Mouse (Mus musculus): Measurements from ENCODE around the gene 4930404H24Rik.

4930404H24Rik gene

DNA sequence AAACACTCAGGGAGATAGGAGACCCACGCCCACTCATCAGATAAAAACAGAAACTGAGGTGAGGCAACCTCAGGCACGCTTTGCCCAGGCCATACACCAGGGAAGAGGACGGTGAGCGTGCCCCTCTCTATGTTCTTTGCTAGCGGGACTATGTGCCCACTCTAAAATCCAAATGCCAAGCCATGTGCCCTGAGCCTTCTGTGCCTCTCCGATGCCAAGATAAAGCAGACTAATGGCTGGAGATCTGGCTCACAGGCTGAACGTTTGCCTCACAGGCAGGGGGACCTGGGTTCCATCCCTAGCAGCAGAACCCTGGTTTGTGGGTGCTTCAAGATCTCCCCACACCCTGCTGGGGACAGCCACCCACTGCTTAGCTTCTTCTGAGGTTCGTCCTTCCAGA, 17.5 kb downstream of the 4930404H24Rik start:
- no peak for DNase-seq (ENCODE audit: low spot score)

DNA sequence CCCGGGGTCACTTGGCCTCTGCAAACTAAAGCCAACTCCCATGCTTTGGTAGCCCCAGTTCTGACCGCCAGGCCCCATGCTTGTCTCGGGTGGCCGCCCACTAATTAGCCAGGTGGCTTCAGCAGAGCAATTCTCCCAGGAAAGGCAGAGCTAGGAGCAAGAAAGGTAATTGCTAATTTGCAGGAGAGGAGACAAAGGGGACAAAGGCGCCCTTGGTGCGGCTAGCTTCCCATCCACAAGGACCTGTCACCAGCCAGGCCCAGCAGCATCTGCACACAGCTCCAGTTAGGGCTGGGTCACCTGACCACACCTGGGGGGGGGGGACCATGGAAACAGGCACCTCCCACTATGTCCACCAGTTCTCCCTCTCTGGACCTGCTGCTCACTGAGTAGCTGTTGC, 19.0 kb downstream of the 4930404H24Rik start:
- DNase-seq (ENCODE audit: low spot score), result no peak

DNA sequence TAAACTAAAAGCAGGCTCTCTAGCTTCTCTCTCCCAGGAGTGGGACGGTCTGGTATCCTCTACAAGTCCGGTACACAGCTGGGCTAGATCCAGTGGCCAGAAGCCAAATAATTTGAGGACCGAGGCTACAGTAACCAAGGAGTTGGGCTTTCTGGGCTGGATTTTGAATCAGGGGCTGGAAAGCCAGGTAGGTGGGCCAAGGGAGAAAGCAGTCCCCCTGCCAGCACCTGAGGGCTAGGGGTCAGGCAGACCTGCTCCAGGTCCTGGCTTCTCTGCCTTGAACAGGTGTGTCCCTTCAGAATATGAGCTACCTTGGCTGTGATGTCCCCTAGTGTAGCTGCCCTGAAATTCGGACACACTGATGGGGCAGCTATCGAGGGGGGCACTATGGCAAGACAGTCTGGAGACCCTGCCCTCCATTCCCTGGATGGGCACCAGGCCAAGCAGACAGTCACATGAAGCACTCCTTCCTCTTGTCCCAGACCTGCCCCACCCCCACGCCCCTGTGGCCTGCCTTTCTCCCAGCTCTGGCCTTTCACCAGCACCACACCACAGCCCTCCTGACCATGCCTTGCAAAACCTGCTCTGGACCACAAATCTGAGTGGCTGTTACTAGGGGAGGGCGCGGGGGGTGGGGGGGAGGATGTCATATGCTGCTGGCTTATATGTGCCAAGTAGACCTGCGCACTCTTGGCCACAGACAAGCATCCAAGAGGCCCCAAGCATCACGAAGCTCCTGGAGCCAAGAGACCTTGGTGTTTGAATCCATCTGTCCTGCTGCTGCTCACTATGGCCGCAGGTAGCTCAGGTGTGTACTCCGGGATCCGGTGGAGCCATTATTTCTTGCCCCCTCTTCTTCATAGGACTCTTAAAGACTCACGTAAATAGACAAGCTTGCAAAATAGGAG, 20.1 kb downstream of the 4930404H24Rik start:
- peak; percentile 70 for DNase-seq (ENCODE audit: low spot score)

DNA sequence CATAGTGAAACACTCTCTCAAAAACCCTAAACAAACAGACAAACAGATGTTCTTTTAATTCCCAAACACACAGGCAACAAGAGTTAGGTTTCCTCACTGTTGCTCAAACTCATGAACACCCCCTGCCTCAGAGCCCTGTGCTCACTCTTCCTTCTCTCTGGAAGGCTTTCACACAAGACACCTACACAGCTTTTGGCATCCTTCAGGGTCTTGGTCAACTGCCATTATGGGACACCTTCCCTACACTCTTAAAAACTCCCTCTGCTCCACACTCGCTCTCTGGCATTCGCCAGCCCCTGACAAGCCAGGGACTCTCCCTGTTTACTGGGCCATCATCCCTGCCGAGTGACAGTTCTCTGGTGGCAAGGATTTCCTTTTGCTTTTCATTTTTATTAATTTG, 21.4 kb downstream of the 4930404H24Rik start:
- no peak for DNase-seq (ENCODE audit: low spot score)

DNA sequence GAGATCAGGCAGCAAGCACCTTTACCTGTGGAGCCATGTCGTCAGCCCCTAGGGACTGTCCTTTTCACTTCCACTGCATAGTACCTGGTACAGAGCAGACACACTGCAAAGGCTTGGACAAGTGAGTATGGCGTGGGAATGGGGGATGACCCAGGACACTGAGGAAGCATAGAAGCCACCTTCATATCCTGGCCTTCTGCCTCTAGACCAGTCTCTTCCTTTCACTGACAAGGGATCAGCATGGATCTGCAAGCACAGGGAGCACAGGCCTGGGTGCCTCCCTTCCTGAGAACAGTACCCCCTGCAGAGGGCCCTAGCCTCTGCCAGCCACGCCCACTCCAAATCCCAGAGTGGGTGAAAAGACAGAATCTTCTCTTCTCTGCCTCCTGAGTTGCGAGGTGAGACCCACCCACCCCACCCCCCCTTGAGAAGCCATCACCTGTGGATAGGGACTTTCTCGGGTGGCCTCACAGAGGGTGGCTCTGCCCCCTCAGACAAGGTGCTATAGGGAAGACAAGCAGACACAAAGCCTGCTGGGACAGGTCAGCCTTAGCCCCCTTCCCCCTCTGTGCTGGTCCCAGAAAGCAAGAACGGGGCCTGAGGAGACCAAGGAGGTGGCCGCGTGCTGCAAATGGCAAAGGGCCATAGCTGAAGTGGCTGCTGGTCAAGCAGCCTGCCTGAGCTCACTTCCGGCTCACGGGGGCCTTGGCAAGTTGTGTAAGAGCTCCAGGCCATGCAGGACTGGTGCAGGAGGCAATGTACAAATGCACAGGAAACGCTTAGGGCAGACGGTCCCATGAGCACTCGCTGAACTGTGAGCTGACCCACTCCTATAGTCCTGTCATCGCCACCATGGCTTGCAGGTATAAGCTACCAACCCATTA, 22.1 kb downstream of the 4930404H24Rik start:
- no peak for DNase-seq (ENCODE audit: low spot score)

DNA sequence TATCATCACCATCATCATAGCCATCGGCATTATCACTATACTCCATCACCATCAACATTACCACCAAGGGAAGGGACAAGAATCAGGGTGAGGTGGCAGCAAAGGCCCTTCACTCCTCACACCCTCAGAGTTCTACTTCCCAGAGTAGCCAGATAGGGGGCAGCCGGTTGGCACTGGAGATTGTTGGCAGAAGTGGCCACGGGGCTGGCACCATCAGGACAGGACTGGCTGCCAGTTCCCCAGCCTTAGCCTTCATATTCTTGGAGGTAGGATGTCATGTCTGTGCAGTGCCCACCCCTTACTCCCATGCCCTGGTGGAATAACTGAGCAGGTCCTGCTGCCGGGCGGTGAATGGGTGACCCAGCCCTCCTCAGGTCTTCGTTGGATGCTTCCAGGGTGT, 23.0 kb downstream of the 4930404H24Rik start:
- no peak for DNase-seq (ENCODE audit: low spot score)

DNA sequence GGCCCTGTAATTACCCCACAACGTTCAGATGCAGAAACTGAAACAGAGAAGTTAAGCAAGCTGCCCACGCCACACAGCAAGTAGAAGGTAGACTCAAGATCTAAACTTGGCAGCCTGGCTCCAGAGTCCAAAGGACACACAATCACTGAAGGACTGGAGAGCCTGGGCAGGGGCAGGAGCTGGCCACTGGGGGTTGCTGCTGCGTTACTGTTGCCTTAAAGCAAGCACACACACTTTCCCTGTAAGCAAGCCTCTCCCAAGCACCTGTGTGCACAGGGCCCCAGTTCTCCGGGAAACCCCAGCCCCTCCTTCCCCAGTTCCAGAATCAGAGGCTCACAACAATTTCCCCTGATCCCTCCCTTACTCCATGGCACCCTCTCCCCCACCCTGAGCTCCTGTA, 24.4 kb downstream of the 4930404H24Rik start:
- DNase-seq (ENCODE audit: low spot score), result no peak

DNA sequence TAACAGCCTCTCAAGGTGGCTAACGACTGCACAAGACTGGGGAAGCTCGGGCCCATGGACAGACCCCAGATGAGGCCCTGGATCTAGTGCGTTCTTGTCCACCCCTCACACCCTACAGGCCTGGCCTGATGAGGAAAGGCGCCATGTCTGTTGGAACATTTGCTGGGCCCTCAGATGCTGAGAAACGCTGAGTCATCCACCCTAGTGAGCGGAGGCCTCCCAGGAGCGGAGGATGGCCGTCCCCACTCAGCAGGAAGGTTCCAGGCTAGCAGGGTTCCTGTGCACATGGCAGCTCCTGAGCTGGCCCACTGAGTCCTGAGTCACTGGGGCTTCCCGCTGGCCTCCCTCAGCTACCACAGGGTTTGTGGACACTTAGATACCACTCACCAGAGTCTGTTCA, 27.5 kb downstream of the 4930404H24Rik start:
- DNase-seq (ENCODE audit: low spot score), result no peak

DNA sequence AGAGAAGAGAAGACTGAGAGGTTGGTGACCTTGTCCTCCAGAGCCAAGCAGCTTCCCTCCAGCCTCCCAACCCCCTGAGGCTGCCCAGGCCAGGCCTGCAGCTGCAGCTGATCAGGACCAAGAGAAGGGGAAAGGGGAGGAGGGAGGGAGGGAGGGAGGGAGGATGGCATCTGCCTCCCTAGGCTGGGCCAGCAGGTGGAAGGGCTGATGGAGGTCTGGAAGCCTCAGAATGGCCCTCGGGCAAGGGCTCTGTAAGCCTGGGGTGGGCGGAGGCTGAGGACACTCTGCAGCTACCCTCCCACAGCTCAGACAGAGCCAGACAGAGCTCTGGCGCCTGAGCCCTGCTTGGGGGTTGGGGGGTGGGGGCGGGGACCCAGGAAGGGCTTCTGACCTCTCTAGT, 29.7 kb downstream of the 4930404H24Rik start:
- no peak for DNase-seq (ENCODE audit: low spot score)

DNA sequence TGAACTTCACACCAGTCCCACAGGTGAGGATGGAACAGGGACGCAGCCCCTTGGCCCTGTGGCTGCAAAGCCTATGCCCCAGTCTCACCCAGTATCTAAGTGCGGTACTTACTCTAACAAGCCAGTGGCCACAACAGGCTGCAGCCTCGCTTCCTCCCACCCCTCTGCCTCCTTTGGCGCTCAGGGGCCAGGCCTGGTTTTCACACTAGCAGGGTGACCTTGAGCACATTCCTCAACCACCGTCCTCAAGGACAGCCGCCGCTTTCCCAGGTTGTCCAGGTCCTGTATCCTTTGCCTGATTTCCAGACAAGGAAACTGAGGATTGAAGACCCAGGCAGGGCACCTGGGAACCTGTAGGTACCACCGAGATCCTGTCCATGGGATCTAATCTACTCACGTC, 30.6 kb downstream of the 4930404H24Rik start:
- DNase-seq (ENCODE audit: low spot score), result no peak

DNA sequence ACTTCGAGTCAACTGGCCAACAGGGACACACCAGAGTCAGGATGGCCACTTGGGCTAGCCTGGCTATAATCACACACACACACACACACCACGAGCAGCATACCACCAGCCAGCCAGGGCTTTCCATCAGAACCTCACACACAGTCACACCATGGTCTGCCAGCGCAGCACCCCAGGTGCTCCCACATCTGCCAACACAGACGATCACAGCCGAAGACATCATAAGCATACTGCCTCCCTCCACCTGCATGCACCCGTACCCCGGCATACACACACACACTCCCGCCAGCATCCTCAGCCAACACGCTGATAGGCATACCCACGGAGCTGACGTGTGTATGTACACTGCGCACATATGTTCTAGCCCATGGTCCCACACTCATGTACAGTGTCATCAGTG, 31.1 kb downstream of the 4930404H24Rik start:
- DNase-seq (ENCODE audit: low spot score), result no peak

DNA sequence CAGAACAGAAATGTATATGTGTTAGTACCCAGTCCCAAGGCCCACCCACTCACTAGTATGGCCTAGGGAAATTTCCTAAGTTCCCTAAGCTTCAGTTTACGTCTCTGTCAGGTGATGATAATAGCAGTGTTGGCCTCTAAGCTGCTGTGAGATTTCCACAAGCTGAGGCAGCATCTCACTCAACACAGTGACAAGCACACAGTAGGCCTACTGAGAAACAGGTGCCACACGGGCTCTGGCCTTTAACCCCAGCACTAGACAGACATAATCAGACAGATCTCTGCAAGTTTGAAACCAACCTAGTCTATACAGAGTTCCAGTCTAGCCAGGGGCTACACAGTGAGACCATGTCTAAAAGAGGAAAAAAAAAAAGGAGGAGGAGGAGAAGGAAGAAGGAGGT, 32.1 kb downstream of the 4930404H24Rik start:
- DNase-seq (ENCODE audit: low spot score), result no peak

DNA sequence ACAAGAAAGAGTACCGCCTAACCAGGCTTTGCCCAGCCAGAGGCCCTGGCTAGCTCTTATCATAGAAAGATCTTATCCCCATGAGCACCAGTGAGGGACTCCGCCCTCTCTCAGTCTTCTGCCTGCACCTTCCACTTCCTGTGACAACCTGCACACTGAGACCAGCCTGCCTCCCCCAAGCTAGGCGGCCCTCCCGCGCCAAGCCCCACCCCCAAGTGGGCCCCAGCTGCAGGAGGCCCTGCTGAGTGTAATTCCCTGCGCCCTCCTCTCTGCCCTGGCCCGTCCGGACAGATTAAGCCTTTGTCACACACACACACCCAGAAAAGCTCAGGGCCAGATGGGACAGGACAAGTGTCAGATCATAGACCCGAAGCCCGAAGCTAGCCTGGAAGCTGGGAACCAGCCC, 33.3 kb downstream of the 4930404H24Rik start:
- DNase-seq (ENCODE audit: low spot score), result peak; percentile 64

DNA sequence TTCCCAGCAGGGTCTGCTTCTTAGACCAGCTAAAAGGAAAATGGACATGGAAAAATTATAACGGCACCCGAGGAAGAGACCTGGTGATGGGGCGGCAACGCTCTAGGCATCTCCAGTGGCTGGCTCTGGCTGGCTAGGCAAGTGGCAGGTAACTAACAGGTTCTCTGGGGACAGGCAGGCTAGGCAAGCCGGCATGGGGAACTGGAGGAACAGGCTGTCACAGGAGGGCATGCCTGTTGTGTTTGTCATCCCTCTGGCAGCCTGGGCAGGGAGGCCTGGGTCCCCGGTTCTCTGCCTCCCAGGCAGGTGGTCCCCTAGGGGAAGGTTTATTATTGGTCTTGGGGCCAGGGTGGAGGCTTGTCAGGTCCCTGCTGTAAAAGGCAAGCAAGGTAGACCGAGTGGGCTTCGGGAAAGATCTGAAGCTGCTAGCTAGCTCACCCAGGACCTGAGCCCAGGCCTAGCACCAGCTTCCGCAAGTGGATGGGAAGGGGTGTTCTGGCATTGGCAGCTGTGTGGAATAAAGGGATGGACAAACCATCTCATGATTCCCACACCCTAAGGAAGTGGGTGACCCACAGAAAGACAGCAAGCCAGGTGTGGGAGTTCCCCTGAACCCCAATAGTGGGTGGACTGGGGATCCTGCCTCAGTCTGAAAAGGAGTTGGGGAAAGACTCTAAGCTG, 34.4 kb downstream of the 4930404H24Rik start:
- no peak for DNase-seq (ENCODE audit: low spot score)

DNA sequence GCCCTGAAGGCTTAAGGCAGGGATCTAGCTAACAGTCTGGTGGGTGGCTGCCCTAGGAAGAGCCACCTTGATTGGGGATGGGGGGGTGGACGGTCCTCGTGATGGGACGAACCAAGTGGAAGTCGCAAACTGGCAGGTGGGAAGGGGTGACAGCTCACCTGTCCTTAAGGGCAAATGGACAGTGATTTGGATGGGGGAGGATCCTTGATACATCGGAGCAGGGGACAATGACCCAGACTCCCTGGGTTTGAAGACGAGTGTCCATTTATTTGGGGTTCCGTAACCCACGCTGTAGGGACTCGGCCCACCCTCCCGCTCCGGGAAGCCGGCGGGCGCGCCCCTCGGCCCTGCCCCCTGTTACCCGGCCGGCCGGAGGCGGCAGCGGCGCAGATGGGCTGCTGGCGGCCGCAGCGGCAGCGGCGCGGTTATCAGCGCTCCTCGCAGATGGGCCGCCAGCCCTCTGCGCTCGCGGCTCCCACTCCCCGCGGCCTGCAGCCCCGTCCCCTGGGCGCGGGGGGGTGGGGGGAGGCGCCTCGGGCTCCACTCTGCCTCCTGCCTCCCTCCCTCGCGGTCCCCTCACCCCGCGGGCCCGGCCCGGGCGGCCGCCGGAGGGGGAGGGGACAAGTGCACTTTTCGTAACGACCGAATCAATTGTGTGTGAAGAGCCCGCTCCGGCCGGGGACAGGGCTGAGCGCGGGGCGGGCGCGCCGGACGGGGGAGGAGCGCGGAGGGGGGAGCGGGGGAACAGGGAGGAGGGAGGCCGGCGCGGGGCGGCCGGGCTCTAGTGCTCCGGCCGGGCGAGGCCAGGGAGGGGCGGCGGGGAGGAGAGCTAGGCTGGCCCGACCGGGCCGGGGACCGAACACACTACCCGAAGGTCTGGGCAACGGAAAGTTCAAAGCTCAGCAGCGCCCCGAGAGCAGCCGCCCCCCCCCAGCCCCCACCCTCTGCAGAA, 35.3 kb downstream of the 4930404H24Rik start:
- DNase-seq (ENCODE audit: low spot score), result peak; percentile 82

DNA sequence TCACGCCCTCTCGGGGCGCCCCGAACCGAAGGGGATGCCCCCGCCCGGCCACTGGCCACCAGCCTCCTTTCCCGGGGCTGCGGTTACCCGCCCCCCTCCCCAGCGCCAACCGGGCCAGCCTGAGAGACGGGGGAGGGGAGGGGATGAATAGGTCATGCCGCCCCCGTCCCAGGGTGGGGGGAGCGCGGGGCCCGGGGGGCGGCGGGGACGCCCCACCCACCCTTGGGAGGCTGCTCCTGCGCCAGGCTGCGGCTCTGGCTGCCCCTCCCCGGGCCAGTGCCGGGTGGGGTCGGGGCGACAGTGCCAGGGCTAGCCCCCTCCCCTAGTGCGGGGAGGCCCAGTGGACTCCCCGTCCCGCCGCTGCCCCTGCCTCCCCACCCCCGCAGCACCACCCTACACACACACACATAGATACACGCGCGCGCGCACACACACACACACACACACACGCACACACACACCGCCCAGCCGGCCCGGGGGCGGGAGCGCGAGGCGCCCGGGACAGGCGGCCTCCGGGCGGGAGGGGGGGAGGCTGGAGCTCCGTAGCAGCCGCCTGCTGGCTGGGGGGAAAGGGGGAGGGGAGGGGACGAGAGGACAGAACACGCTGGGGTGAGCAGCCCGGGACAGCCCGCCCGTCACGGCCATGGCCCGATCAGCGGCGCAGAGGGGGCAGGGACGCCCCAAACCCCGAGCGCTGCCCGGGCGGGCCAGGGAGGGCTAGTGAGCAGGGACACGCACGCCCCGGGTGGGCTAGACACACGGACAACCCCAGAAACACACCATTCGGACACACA, 36.2 kb downstream of the 4930404H24Rik start:
- peak; percentile 74 for DNase-seq (ENCODE audit: low spot score)

DNA sequence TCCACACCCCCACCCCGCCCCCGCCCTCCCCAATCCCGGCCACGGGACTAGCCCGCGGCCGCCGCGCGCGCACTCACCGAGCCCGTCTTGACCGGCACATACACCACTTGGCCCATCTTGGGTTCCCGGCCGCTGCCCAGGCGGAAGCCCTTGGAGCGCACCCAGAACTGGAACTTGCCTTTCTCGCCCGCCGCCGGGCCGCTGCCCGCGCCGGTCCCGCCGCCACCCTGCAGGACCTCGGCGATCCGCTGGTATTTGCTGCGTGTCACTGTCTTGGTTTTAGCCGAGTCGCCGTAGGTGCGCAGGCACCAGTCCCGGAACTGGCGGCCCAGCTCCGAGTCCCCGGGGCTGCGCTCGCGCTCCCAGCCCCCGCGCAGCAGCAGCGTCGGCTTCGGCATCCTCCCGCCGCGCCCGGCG, 36.8 kb downstream of the 4930404H24Rik start:
- peak; percentile 69 for DNase-seq (ENCODE audit: low spot score)

DNA sequence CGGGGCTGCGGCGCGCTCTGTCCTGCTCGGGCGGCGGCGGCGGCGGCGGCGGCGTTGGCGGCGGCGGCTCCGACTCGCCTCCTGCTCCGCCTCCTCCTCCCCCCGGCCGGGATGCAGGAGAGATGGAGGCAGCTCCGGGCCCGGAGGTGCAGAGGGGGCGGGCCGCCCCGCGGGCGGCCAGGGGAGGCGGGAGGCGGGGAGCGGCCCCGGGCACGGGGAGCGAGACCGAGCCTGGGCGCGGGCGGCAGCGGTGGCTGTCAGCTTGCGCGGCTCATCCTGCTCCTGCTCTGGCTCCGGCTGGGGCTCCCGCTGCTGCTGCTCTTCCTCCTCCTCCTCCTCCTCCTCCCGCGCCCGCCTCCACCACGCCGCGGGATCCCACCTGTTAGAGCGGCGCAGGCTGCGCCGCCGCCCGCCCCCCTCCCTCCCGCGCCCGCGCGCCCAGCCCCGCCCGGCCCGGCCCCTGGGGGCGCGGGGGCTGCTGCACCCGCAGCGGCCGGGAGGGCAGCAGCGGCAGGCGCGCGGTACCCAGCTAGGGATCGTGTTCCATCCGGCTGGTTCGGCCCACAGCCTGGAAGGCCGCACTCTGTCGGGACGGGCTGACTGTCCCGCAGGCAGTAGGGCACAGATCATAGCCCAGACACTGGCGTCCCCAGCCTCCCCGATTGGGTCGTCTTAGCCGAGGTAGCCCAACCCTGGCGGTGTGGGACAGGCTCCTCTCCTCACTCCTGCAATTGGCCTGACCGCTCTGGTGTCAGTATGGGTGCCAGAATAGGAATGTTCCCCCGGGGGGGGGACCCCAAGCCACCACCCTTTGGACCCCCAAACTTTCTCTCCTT, 37.6 kb downstream of the 4930404H24Rik start, which contains the start of gene Nol4l:
Gene Nol4l (minus strand): TSS at position 41 of the 836 bp plus-strand sequence.
- peak; percentile 67 for DNase-seq (ENCODE audit: low spot score)

DNA sequence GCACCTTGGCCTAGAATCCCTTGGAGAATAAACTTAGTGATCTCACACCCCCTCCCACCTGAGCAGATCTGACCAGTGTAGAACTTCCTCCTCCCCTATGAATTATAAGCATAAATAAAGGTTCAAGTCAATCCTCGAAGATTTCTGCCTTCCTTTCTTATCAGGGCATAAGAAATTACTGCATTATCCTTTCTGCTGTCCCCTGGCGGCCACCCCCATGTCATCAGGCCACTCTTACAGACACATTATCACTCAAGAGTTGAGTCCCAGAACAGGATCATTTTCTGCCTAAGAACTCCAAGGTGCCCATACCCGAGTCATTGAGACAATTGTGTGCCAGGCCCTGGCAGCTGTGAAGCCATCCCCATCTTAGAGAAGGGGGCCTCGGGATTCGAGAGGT, 38.4 kb downstream of the 4930404H24Rik start:
- DNase-seq (ENCODE audit: low spot score), result no peak
